Mouse (Mus musculus) limb, embryonic 14.5 days (tissue): ENCODE results near the gene Nr2c1. TPM values are rescaled to one million over a fixed set of nuclear protein-coding genes. Genes with fewer than 3 reads are reported as not detected.
A peak's percentile ranks its signal among the peaks of the same experiment; 100 is the strongest.

Experiments
- ATAC-seq: fragments of 200-750 bp; cut with Nextera tagmentation; 2 replicates; pipeline ENCODE4 v1.8.0; 2017; ENCODE audit warnings: low read depth, moderate number of reproducible peaks, moderate TSS enrichment; ENCODE audit not compliant: low FRiP score
- DNase-seq: peaks from one replicate; pipeline ENCODE4 v3.0.0-alpha.2; 2015; ENCODE audit warnings: low spot score
- H3K27ac ChIP-seq: fragments of 300-500 bp; sonication (generic); replicated peaks from 2 replicates; pipeline ENCODE4 v1.5.1; 2014; ENCODE audit warnings: low read depth, mild to moderate bottlenecking, low read length, moderate library complexity, mixed read lengths
- H3K27me3 ChIP-seq: fragments of 300-500 bp; sonication (generic); 2 replicates; pipeline ENCODE4 v1.6.1; 2014; ENCODE audit warnings: low read length, mixed read lengths; ENCODE audit not compliant: control insufficient read depth, insufficient read depth
- H3K36me3 ChIP-seq: fragments of 300-500 bp; sonication (generic); 2 replicates; pipeline ENCODE4 v1.6.1; 2014; ENCODE audit warnings: mild to moderate bottlenecking, low read length, moderate library complexity, mixed read lengths; ENCODE audit not compliant: control insufficient read depth, insufficient read depth
- H3K4me1 ChIP-seq: fragments of 300-500 bp; sonication (generic); 2 replicates; pipeline ENCODE4 v1.6.1; 2014; ENCODE audit warnings: antibody characterized with exemption, low read length, mixed read lengths; ENCODE audit not compliant: control insufficient read depth, insufficient read depth
- H3K4me2 ChIP-seq: fragments of 300-500 bp; sonication (generic); replicated peaks from 2 replicates; pipeline ENCODE4 v1.6.1; 2014; ENCODE audit warnings: low read depth, mild to moderate bottlenecking, low read length, moderate library complexity; ENCODE audit not compliant: severe bottlenecking
- H3K4me3 ChIP-seq: fragments of 300-500 bp; sonication (generic); replicated peaks from 2 replicates; pipeline ENCODE4 v1.5.1; 2014; ENCODE audit warnings: low read length
- H3K9ac ChIP-seq: fragments of 300-500 bp; sonication (generic); 2 replicates; pipeline ENCODE4 v1.6.1; 2014; ENCODE audit warnings: mild to moderate bottlenecking, low read depth, low read length, moderate library complexity; ENCODE audit not compliant: severe bottlenecking
- H3K9me3 ChIP-seq: fragments of 300-500 bp; sonication (generic); 2 replicates; pipeline ENCODE4 v1.6.1; 2016; ENCODE audit warnings: low read length; ENCODE audit not compliant: control insufficient read depth
- POLR2A ChIP-seq: fragments of 200-500 bp; IDR thresholded peaks from 2 replicates; pipeline ENCODE4 v1.8.0; 2012; ENCODE audit warnings: inconsistent platforms, mild to moderate bottlenecking, moderate library complexity, borderline replicate concordance; ENCODE audit not compliant: insufficient read depth, insufficient read length; ENCODE audit errors: extremely low read depth
- WGBS: fragments of 180-500 bp; shearing (Covaris S2); extraction: QIAGEN DNeasy Blood & Tissue Kit; methylation state at CpG from one replicate; pipeline ENCODE4 v1.1.7; 2014; 5-methylcytosine and 5-hydroxymethylcytosine counted together
- polyA plus RNA-seq, 2 experiments: library from polyadenylated mRNA; depleted of rRNA in 1 of 2; stranded (reverse) in 1 of 2; unstranded in 1 of 2; fragments of >200 nt; fragmentation: Nextera tagmentation in 1 of 2; extraction: Ambion mirVana in 1 of 2; gene quantifications; 2 replicates each; pipeline versions ENCODE4 v1.2.1 to v1.2.3; 2012 to 2014

Nr2c1 gene
- polyA plus RNA-seq, 2 experiments: 7.9 to 11.5 TPM

DNA sequence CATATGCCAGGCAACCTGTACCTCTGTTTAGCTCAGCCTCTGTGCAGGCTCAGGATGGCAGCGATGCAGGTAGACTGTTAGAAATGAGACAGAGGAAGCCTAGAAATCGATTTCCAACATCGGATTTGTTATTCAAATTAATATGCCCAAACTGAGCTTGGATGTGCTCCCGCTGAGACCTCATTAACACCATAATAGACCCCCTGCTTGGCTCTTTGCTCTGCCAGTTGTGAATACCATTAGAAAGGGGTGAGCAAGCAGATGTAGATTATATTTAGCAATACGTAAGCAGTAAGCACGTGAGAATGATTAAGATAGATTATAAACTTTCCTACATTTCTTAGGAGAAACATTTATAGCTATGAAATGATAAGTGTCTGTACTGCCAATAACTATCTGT, 24.9 kb downstream of the Nr2c1 start:
- no peaks in the 10 kb centered on the region for H3K27me3 ChIP-seq
- no peak for TF ChIP-seq POLR2A
- no peak overlapping the region for H3K27ac ChIP-seq
- no peak for ATAC-seq
- H3K4me2 ChIP-seq: no peak overlapping the region
- no peak overlapping the region for H3K4me3 ChIP-seq
- no peak overlapping the region for H3K9ac ChIP-seq
- DNase-seq: no peak
- no peaks in the 10 kb centered on the region for H3K9me3 ChIP-seq
- 0 out of 2 replicates have a peak, but pooled peaks cover 3% of the 10 kb centered on the region for H3K4me1 ChIP-seq
- H3K36me3 ChIP-seq: peaks cover 72% of the 10 kb centered on the region
- WGBS: 81% methylated on average over 6 of the region's 6 CpGs

GRCm38 (mm10) chr10:94174652-94175051, 26.8 kb downstream of the Nr2c1 start:
- H3K4me3 ChIP-seq: no peak overlapping the region
- peaks cover 59% of the 10 kb centered on the region for H3K36me3 ChIP-seq
- DNase-seq (no peak), ATAC-seq (no peak)
- no peaks in the 10 kb centered on the region for H3K27me3 ChIP-seq
- H3K9ac ChIP-seq: no peak overlapping the region
- H3K4me2 ChIP-seq: no peak overlapping the region
- H3K27ac ChIP-seq: no peak overlapping the region
- no peaks in the 10 kb centered on the region for H3K9me3 ChIP-seq
- no peak for TF ChIP-seq POLR2A
- H3K4me1 ChIP-seq: 0 out of 2 replicates have a peak, but pooled peaks cover 3% of the 10 kb centered on the region
- WGBS: 87% methylated on average over 7 of the region's 7 CpGs

DNA sequence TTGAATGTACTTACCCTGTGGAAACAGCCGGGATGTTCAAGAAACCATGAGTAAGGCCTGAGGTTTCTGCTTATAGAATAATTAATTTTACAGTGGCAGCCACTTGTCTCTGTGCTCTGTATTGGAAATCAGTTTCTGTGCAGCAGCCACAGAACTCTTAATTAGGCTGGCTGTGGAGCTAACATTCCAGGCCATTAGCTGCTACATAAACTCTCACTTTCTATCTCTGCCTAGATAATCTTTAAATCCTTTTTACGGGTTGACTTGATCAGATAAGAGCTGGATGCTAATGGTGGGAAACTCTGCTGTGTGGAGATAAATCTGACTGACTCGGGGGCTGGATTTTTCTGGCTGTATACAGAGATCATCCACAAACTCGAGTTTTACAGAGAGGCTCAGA, 35.4 kb downstream of the Nr2c1 start:
- no peak overlapping the region for H3K4me3 ChIP-seq
- no peak for TF ChIP-seq POLR2A
- H3K27me3 ChIP-seq: no peaks in the 10 kb centered on the region
- 60% methylated on average over 4 of the region's 4 CpGs for WGBS
- H3K4me2 ChIP-seq: no peak overlapping the region
- H3K9ac ChIP-seq: no peak overlapping the region
- no peaks in the 10 kb centered on the region for H3K4me1 ChIP-seq
- no peak for ATAC-seq
- H3K27ac ChIP-seq: no peak overlapping the region
- peaks cover 60% of the 10 kb centered on the region for H3K36me3 ChIP-seq
- H3K9me3 ChIP-seq: no peaks in the 10 kb centered on the region
- no peak for DNase-seq

DNA sequence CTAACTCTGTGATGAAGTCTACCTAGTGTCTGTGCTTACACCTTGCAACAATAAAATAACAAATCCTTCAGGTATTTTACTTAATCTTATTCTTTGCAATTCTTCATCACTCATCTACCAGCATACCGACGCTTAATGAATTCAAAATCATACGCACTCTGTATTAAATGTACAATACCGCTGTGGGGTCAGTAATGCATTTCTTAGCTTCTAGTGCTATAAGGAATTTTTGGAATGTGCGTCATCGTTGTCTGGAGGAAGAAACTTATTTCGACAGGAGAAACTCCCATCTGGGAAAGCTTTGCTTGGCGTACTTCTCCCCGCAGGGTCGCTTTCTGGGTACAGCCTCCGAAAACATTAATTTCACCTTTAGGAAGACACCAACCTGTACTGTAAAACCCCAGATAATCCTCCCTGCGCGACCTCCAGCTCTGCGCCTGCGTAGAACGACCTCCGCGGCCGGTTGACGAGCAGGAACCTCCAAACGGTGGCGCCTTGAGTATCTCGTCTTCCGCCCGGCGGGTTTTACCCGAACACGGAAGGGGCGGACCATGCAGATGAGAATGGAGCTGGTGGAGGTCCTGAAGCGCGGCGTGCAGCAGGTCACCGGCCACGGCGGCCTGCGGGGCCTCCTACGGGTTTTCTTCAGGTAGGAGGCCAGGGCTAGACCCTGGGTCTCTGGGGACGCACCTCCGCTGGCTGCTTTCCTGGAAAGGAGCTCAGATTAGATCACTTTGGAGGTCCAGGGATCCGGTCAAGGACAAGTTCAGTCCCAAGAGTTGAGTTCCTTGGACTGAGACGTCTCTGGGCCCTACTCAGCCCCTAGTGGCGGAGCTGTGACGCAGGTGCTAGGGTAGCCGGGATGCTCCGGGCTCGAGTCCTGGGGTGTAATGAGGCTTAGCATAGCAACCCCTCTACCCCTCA, 50.9 kb downstream of the Nr2c1 start, which contains the start of gene Ndufa12:
Gene Ndufa12 (plus strand): TSS at position 239 of the 924 bp plus-strand sequence.
- no peak; the same call in 1 of the 2 replicates for TF ChIP-seq POLR2A
- H3K27me3 ChIP-seq: no peaks in the 10 kb centered on the region
- peak within 1 kb of the TSS; percentile 71 for H3K4me3 ChIP-seq
- H3K4me1 ChIP-seq: peaks cover 4% of the 10 kb centered on the region
- peak within 1 kb of the TSS; percentile 73 for H3K4me2 ChIP-seq
- peaks cover 34% of the 10 kb centered on the region for H3K36me3 ChIP-seq
- peak within 1 kb of the TSS; percentile 75 for H3K9ac ChIP-seq
- DNase-seq: peak; percentile 89
- peak within 1 kb of the TSS; percentile 50; the same call in 1 of the 2 replicates for H3K27ac ChIP-seq
- under 1% methylated on average over 46 of the region's 46 CpGs for WGBS
- peak; percentile 96 for ATAC-seq
- H3K9me3 ChIP-seq: no peaks in the 10 kb centered on the region

- 88% methylated on average over 4 of the region's 4 CpGs for WGBS
- no peak overlapping the region for H3K4me3 ChIP-seq
- no peak overlapping the region for H3K27ac ChIP-seq
- H3K4me2 ChIP-seq: no peak overlapping the region
- no peak overlapping the region for H3K9ac ChIP-seq
- no peaks in the 10 kb centered on the region for H3K4me1 ChIP-seq
- DNase-seq (no peak), ATAC-seq (no peak)
- peaks cover 58% of the 10 kb centered on the region for H3K36me3 ChIP-seq
- TF ChIP-seq POLR2A: no peak
- H3K27me3 ChIP-seq: no peaks in the 10 kb centered on the region
- no peaks in the 10 kb centered on the region for H3K9me3 ChIP-seq
Observed at GRCm38 (mm10) chr10:94204973-94205372, 57.1 kb downstream of the Nr2c1 start.
